Mouse (Mus musculus) heart, postnatal 25 days (tissue): ENCODE measurements around the gene Npc2. TPM values are rescaled to one million over a fixed set of nuclear protein-coding genes. Genes with fewer than 3 reads are reported as not detected.

Experiments used
- DNase-seq: peaks from one replicate; pipeline ENCODE4 v3.0.0; 2022; ENCODE audit warnings: low spot score
- intact Hi-C: fragments of 180-260 bp; cut with DNase I; formaldehyde crosslinking; loops from one replicate; pipeline ENCODE4 v1.15.1; 2025
- total RNA-seq, 2 experiments: library from RNA; stranded (reverse); gene quantifications; 2 replicates each; pipeline ENCODE4 v1.2.3; 2021

Gene Npc2
- total RNA-seq, 2 experiments from 2014 or later, result 25.7 to 30.4 TPM

DNA sequence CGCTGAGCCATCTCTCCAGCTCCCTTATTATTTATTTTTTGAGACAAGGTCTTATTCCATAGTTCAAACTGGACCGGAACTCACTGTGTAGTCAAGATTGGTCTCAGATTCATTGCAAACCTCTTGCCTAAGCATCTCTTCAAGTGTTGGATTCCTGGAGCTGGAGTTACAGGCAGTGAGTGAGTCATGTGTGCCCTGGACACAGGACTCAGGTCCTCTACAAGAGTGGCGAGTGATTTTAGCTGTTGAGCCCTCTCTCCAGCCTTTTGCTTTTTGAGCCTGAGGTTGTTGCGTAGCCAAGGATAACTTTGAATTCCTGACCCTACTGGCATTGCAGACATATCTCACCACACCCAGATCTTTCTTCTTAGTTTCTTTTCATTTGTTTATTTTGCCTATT, 27.3 kb downstream of the Npc2 start:
- intact Hi-C loops, result no loop called here
- DNase-seq, result no peak

DNA sequence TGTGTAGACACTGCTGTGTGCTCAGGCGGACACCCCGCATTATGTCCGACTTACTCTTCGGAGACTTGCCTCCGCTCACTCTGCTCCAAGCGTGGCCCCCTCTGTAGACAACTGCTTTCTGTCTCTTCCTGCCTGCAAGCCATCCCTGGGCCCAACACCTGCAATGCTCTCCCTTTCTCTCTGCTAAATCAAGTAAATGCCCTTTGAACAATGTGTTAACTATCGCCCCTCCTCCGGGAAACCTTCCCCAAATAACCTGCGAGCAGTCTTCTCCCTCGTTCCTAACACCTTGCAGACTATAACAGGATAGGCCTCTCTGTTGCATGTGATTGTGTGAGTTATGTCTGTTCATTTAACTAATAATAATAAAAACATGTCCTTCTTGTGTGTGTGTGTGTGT, 29.5 kb downstream of the Npc2 start:
- intact Hi-C loops, result no loop called here
- DNase-seq, result no peak

DNA sequence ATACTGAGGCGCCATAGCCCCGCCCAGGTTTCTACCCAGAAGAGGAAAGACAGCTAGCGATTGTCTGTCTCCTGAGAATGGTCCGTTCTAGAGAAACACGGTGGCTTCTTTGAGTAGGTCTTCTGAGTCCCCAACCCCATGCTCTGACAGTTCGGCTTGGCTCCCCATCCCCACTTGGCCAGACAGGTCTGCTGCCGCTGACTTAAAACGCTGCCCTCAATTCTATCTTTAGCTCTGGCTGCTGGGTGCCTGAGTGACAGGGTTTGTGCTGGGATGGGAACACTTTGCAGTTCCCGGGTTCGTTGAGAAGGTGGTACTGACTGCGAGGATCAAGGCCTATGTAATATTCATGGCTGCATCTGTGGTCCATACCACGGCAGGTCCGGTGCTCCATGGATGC, 39.6 kb downstream of the Npc2 start:
- intact Hi-C loops, result no loop called here
- DNase-seq, result no peak

DNA sequence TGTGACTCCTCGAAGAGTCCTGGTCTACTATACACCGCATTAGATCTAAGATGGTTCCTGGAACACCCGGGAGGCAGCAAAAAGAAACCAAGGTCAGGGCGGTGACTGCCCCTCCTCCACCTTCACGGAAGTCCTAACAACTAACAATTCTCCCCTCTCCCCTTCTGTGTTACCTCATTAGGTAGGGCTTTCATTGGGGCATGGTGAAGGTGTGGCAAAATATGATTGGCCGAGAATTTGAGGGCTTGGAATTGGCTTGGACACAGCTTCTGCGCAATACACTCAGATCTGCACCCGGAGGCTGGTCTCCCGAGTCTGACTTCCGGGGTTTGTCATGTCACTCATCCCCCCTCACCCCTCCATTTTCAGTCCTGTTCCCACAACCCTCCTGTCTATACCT, 44.5 kb downstream of the Npc2 start:
- intact Hi-C loops, result no loop called here
- no peak for DNase-seq

DNA sequence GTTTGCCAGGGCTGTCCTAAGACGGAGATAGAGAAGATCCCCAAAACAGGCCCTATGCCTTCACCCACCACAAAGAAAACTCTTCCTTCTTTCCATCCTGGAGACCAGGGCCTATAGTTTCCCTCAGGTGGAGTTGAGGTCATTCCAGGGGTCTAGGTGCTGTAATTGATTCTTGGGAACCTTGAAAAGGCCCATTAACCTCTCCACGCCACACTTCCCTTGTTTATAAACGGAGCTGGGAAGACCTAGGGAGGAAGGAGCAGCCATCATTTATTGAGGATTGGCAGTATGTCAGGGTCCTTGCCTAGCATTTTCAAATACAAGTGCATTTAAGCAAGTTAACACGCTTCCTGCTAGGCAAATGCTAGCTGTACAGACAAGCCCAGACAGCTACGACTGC, 45.5 kb downstream of the Npc2 start:
- intact Hi-C loops, result no loop called here
- DNase-seq, result no peak

DNA sequence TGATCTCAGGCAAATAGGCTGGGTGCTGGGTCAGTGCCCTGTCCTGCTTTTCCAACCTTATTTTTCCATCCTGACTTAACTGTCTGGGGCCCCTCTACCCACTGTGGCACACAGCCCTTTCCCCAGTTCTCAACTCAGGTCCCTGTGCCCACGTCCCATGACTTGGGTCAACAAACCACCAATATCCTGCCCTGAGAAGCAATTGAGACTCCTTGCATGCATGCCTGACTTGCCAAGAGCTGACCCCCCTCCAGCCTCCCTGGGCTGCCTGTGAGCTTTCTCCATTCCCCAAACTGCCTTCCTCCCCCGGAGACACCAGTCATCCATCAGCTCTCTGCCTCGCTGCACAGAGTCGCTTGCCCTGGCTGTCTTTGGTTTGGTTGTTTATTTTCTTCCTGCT, 46.0 kb downstream of the Npc2 start:
- intact Hi-C loops, result no loop called here
- no peak for DNase-seq

DNA sequence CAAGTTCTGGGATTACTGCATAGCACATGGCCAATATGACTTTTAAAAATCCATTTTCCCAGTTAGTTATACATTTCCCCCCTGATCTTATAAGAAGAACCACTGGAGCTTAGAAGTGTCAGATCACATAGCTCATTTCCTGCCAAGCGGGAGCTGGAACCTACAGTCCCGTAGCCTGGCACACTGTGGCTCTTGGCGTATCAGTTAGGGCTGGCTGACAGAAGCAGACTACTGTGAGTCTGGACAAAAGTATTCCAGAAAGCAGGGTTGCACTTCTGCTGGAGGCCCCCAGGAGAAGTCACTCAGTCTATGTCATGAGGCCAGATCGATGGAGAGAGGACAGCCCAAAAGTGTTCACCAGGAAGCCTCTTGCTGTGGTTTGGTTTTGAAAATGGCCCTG, 46.6 kb downstream of the Npc2 start:
- intact Hi-C loops, result no loop called here
- no peak for DNase-seq

DNA sequence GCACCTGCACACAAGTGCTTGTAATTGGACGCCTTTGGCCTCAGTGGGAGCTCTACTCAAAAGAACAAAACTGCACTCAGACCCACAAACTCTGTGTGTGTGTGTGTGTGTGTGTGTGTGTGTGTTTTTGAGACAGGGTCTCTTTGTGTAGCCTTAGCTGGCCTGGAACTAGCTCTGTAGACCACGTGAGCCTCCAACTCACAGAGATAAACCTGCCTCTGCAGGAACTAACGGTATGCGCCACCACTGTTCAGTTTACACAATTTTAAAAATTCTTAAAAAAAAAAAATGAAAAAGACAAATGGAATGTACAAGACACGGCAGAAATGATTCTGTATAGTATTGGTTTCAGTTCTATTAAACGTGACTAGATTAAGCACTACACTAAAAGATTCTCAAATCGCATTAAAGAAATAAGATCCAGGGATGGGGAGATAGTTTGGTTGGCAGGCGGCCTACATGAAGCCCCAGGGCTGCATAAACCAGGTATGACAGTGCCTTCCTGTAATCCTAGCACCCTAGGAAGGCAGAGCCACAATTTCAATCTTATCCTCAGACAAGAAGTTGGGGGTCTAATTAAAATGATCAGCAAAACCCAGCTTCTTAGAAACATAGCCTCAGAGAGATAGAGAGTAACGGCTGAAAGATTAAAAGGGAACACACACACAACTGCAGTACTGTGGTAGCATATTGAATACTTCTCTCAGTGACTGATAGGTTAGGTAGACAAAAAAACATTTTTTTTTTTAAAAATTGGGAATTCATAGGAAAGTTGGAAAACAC, 54.3 kb downstream of the Npc2 start:
- intact Hi-C loops, result no loop called here
- no peak for DNase-seq

DNA sequence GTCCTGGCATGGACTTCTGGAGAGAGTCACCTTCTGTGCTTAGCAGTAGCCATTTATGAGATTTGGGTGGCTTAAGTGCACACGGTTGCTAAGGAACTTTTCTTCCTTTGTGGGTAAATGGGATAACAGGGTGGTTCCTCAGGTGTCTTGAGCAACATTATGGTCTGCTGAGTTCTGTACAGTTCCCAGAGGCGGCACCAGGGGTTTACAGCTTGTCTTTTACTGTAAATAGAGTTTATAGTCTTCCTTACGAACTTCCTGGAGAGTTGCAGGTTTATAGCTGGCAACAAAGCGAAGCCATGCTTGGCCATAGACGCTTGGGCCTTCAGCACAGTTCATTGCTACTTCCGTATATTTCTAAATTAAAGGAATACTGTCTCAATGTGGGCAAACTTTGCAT, 58.4 kb downstream of the Npc2 start:
- no peak for DNase-seq
- intact Hi-C loops, result no loop called here

DNA sequence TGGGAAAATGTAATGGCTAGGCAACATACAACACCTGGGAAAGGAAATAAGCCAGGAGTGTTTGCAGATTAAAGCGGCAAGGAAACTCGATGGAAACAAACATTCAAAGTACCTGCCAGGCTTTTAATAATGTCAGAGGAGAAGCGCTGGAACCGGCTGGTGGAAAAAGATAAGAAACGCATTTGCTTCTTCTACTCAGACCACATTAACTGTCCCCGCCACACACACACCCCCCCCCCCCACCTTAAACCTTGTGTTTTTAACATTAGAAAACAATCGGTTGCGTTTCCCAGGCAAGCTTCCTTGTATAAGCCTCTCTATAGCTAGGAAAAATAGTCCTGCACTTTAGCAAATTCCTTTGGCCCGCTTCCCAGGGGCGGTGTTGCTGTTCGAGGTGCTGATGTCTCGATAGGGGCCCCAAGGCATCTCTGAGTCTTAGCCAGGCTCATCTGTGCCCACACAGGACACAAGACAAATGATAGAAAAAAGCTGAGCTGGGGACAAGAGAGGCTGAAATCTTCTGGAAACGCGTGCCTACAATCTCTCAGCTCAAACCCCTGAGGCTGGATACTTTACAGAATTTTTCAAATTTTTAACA, 63.0 kb downstream of the Npc2 start:
- no peak for DNase-seq

DNA sequence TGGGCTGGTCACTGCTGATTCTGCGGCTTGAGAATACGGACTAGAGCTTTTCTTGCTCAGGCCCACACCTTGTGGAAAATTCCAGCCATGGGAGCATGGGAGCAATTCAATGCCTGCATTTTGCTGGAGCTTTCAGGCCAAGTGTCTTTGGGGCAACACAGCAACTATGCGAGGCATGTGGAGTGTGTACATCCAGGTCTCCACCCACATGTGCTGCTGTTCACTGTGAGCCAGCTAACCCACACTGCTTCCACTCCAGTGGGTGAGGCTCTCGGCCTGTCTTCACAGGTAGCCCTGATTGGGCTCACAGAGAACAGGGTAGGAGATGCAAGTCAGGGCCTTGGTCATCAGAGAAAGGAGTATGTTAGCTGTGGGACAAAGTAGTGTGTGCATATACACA, 65.1 kb downstream of the Npc2 start:
- intact Hi-C loops, result no loop called here
- DNase-seq, result no peak

More for the DNA sequence above, 63.0 kb downstream of the Npc2 start:
- intact Hi-C loops, result no loop called here

DNA sequence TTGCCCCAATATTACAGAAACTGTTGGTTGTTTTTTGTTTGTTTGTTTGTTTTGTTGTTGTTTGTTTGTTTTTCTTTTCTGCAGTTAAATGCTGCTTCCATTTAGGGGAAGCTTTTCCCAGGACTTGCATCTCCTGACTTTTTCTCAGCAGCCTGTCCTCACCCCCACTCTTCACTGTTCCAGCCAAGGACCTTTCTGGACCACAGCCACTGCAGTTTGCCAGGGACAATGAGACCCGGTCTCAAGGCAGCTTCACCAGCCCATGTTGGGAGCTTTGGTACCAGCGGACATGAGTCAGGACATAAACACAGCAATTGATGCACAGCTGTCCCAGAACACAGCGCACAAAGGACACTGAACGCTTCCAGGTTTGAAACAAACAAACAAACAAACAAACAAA, 66.1 kb downstream of the Npc2 start:
- DNase-seq, result no peak
- intact Hi-C loops, result no loop called here

Other genes starting within 250 kb of the Npc2 start
- not detected for gene Vsx2, start 203.4 kb downstream of the Npc2 start, total RNA-seq
- 1 to 10 TPM; 6.5 to 6.7 TPM for gene Abcd4, start 155.7 kb downstream of the Npc2 start, total RNA-seq
- gene Vrtn, start 132.1 kb downstream of the Npc2 start, total RNA-seq, result not detected
- gene Syndig1l, start 74.3 kb downstream of the Npc2 start, total RNA-seq, result not detected
- gene Isca2, start 99 bp upstream of the Npc2 start, total RNA-seq, result 10 to 100 TPM; 80.0 to 84.7 TPM
- 1 to 10 TPM; 1.8 to 2.0 TPM for gene Ltbp2, start 103.4 kb upstream of the Npc2 start, total RNA-seq
- 10 to 100 TPM; 28.4 to 34.6 TPM for gene Fcf1, start 197.7 kb upstream of the Npc2 start, total RNA-seq
- gene Arel1, start 197.7 kb upstream of the Npc2 start, total RNA-seq, result 10 to 100 TPM; 37.2 to 38.5 TPM
- gene Ylpm1, start 223.2 kb upstream of the Npc2 start, total RNA-seq, result 10 to 100 TPM; 26.6 to 26.7 TPM